Mouse (Mus musculus) heart, postnatal 25 days (tissue): ENCODE data around the gene Zfp729b. TPM values are rescaled to one million over a fixed set of nuclear protein-coding genes. Genes with fewer than 3 reads are reported as not detected.
A peak's percentile ranks its signal among the peaks of the same experiment; 100 is the strongest.

ENCODE experiments used
- DNase-seq: peaks from one replicate; pipeline ENCODE4 v3.0.0; 2022; ENCODE audit warnings: low spot score
- intact Hi-C: fragments of 180-260 bp; cut with DNase I; formaldehyde crosslinking; loops from one replicate; pipeline ENCODE4 v1.15.1; 2025
- total RNA-seq, 2 experiments: library from RNA; stranded (reverse); gene quantifications; 2 replicates each; pipeline ENCODE4 v1.2.3; 2021

The Zfp729b gene
- total RNA-seq = 1 to 10 TPM; 4.0 to 5.6 TPM

- intact Hi-C loops = loop anchor here (2.0 kb wide), 2 partner anchors 74 to 116 kb away; no protein-coding TSS in a partner anchor
- DNase-seq = peak; percentile 74
Observed at GRCm38 (mm10) chr13:67609066-67609876, at the start of gene Zfp729b. TSS of gene Zfp729b (minus strand) at chr13:67609707.

- intact Hi-C loops = no loop called here
Observed at GRCm38 (mm10) chr13:67652496-67652895, 43.0 kb upstream of the Zfp729b start.

GRCm38 (mm10) chr13:67637294-67638007 lies 27.9 kb upstream of the Zfp729b start, which contains the start of the genes Gm49345 and Zfp729a:
TSS of gene Gm49345 (minus strand) at chr13:67637769.
TSS of gene Zfp729a (minus strand) at chr13:67637791.
- peak; percentile 71 for DNase-seq
- intact Hi-C loops = loop anchor here (2.0 to 5.0 kb wide), 4 partner anchors 27 to 207 kb away; no protein-coding TSS in a partner anchor

More at GRCm38 (mm10) chr13:67652496-67652895, 43.0 kb upstream of the Zfp729b start:
- no peak for DNase-seq

GRCm38 (mm10) chr13:67610108-67610507 lies 601 bp upstream of the Zfp729b start:
- intact Hi-C loops = loop anchor here (2.0 kb wide), 1 partner anchor 27 kb away; the partner anchor contains the start of genes Gm49345 and Zfp729a
- no peak for DNase-seq

- intact Hi-C loops = no loop called here
- no peak for DNase-seq
Observed at GRCm38 (mm10) chr13:67572591-67573189, 36.8 kb downstream of the Zfp729b start.

- DNase-seq = no peak
- intact Hi-C loops = loop anchor here (2.0 to 10.0 kb wide), 4 partner anchors 27 to 491 kb away; partner anchors contain the start of genes Gm26965, Gm28557, Zfp455 and Zfp712
Observed at GRCm38 (mm10) chr13:67553730-67554129, 55.8 kb downstream of the Zfp729b start, which contains the start of gene Zfp748. TSS of gene Zfp748 (minus strand) at chr13:67553830.

- DNase-seq = peak; percentile 68
- intact Hi-C loops = loop anchor here (2.0 to 10.0 kb wide), 4 partner anchors 26 to 490 kb away; partner anchors contain the start of genes Gm26965, Gm28557, Zfp455 and Zfp712
Observed at GRCm38 (mm10) chr13:67552505-67553346, 56.8 kb downstream of the Zfp729b start.

- intact Hi-C loops = no loop called here
- no peak for DNase-seq
Observed at GRCm38 (mm10) chr13:67545941-67546340, 63.6 kb downstream of the Zfp729b start.

Other genes with a start within 250 kb of the Zfp729b start
- 1 to 10 TPM; 2.3 to 2.5 TPM for gene Gm28044, start 249.2 kb downstream of the Zfp729b start, total RNA-seq
- 1 to 10 TPM; 1.2 to 1.5 TPM for gene Zfp953, start 249.1 kb downstream of the Zfp729b start, total RNA-seq
- 1 to 10 TPM in 1 of 2 experiments, under 1 TPM in 1; 0.70 to 2.1 TPM for gene Gm28041, start 234.0 kb downstream of the Zfp729b start, total RNA-seq
- 1 to 10 TPM in 1 of 2 experiments, under 1 TPM in 1; 0.88 to 1.2 TPM for gene Zfp456, start 233.9 kb downstream of the Zfp729b start, total RNA-seq
- 1 to 10 TPM; 1.6 to 1.9 TPM for gene Zfp429, start 209.9 kb downstream of the Zfp729b start, total RNA-seq
- gene Zfp459, start 188.3 kb downstream of the Zfp729b start, total RNA-seq = under 1 TPM; 0.26 to 0.48 TPM
- 1 to 10 TPM; 7.1 to 7.8 TPM for gene Zfp874a, start 158.1 kb downstream of the Zfp729b start, total RNA-seq
- 10 to 100 TPM; 17.0 to 19.5 TPM for gene Zfp874b, start 125.4 kb downstream of the Zfp729b start, total RNA-seq
- gene Zfp58, start 109.2 kb downstream of the Zfp729b start, total RNA-seq = 1 to 10 TPM; 3.8 to 4.6 TPM
- not detected for gene Gm26965, start 83.6 kb downstream of the Zfp729b start, total RNA-seq
- gene Zfp87, start 83.5 kb downstream of the Zfp729b start, total RNA-seq = 10 to 100 TPM in 1 of 2 experiments, 1 to 10 TPM in 1; 5.9 to 11.1 TPM
- 1 to 10 TPM; 3.5 to 3.9 TPM for gene Zfp748, start 55.9 kb downstream of the Zfp729b start, total RNA-seq
- 1 to 10 TPM in 1 of 2 experiments, not detected in 1; 1.1 TPM for gene Gm49345, start 28.1 kb upstream of the Zfp729b start, total RNA-seq
- 1 to 10 TPM; 2.9 to 3.7 TPM for gene Zfp729a, start 28.1 kb upstream of the Zfp729b start, total RNA-seq
- gene Zfp738, start 77.4 kb upstream of the Zfp729b start, total RNA-seq = 1 to 10 TPM; 4.0 to 5.7 TPM
- gene Zfp65, start 119.5 kb upstream of the Zfp729b start, total RNA-seq = 1 to 10 TPM; 6.5 to 7.1 TPM
- 1 to 10 TPM; 1.8 to 2.4 TPM for gene Zfp85, start 145.5 kb upstream of the Zfp729b start, total RNA-seq
- 1 to 10 TPM; 1.5 TPM for gene Zfp493, start 170.0 kb upstream of the Zfp729b start, total RNA-seq
- 1 to 10 TPM; 2.5 to 2.6 TPM for gene Zfp273, start 204.0 kb upstream of the Zfp729b start, total RNA-seq
- gene Gm10037, start 221.4 kb upstream of the Zfp729b start, total RNA-seq = 1 to 10 TPM in 1 of 2 experiments, not detected in 1; 1.1 TPM